Mouse (Mus musculus): Measurements from ENCODE around the gene Ccl3.

Gene Ccl3

GRCm38 (mm10) chr11:83619037-83619436 lies 30.1 kb downstream of the Ccl3 start:
- DNase-seq (ENCODE audit: low spot score), result no peak

GRCm38 (mm10) chr11:83618238-83618637 lies 30.9 kb downstream of the Ccl3 start:
- no peak for DNase-seq (ENCODE audit: low spot score)

DNA sequence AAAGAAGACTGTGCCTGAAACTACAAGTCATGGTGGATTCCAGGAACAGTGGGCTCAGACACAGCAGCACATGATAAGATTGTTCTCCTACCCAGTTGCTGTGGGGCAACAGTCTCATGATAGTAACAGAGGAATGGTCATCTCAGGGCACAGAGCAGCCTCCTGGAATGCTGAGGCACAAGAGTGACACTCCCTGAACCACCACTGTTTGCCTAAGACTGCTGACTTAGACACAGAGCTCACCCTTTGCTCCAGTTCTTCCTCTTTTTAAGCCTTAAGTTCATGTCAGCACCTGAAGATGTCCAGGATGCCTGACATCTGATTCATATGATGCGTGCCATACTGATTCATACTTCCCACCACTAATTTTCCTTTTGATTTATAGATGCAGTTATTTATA lies 32.6 kb downstream of the Ccl3 start:
- DNase-seq (ENCODE audit: low spot score), result no peak

GRCm38 (mm10) chr11:83610900-83611299 lies 38.3 kb downstream of the Ccl3 start:
- DNase-seq (ENCODE audit: low spot score), result no peak

DNA sequence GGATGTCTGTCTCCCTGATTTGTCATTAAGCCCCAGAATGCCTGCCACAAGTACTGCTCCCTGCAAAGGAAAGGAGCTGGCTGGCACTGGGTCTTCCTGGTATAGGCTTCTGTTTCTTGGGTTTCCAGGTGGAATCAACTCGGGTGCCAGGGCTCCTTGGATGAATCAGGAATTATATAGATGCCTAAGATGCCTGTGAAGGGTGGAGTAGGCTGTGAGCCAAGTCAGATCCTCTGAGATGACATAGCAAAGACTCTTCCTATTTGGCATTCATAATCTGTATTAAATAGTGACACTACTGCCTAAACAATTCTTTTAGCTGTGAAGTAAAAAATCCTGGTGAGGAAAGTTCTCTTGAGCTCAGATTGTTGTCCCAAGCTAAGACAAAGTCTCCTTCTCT lies 42.8 kb downstream of the Ccl3 start:
- DNase-seq (ENCODE audit: low spot score), result no peak

DNA sequence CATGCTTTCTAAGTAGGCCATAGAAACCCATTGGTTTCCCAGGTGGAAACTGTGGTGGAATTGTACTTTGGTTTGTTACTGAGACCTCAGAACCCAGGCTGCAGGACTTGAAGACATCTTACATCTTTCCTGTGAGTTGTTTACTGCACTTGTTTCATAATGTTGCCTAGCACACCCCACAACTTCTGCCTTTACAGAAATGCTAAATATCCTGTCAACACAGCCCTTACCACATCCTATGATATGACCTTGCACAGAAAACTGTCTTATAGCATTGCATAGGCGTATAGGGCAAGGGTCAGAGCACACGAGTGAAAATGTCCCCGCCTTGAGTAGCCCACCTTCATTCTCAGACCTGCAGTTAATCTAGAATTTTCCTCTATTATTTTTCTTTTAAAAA lies 43.6 kb downstream of the Ccl3 start:
- DNase-seq (ENCODE audit: low spot score), result no peak

DNA sequence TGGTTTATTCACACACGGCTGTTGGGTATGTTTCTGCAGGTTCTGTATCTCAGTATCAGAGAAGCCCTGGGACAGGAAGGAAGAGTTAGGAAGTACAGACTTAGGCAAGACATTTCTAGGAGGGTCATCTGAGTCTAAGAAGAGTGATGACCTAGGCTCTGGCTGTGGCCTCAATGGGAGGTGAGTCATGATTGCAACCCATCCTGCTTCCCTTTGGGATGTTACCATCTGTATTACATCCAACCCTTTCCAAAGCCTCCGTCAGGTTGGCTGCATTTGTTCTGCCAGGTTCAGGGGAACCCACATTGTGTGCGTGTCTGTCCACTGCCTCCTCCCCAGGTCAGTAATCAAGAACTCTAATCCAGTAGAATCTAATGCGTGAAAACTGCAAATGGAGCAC lies 44.5 kb downstream of the Ccl3 start:
- no peak for DNase-seq (ENCODE audit: low spot score)

- DNase-seq (ENCODE audit: low spot score), result no peak
These were observed 45.8 kb downstream of the Ccl3 start for GRCm38 (mm10) chr11:83603399-83603798.

DNA sequence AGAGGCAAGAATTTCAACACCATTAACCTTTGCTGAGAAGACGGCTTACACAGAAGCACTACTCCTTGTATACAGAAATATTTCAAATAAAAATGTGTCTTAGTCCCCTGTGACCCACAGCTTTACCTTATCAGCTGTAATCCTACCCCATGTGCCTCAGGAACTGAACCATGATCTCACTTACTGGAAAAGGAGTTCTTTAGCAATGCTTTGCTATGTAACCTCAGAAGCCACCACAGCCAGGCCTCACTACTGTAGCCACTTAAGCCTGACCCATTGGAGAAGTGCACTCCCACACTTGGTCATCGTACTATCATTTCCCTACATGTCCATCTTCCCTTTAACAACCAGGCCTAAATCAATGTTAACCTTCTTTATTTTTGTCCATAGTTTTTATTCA lies 48.6 kb downstream of the Ccl3 start:
- no peak for DNase-seq (ENCODE audit: low spot score)

- DNase-seq (ENCODE audit: low spot score), result no peak
These were observed 50.2 kb downstream of the Ccl3 start for GRCm38 (mm10) chr11:83598991-83599390.

- no peak for DNase-seq (ENCODE audit: low spot score)
These were observed 50.8 kb downstream of the Ccl3 start for GRCm38 (mm10) chr11:83598207-83598837.

Measured in testis, postnatal 10 days (tissue).